In genomic region chr8:4276111-4276465, GRCm38 (mm10) we compare ENCODE assay signal across 8 mouse cellular contexts. TPM values are rescaled to one million over a fixed set of nuclear protein-coding genes. Genes with fewer than 3 reads are reported as not detected.
DNase-seq lines count a peak whose midpoint lies in the region; ATAC-seq and TF ChIP-seq lines count a peak whose summit lies in the region.

No protein-coding gene starts in this region.

- peak overlapping the region; percentile 70 for H3K9ac ChIP-seq in lung, embryonic 15.5 days
- H3K9ac ChIP-seq in neural tube, embryonic 15.5 days (replicated peaks), result peak overlapping the region; percentile 65

- peaks cover 10% of the 10 kb centered on the region for H3K4me1 ChIP-seq in lung, embryonic 15.5 days
- 0 out of 2 replicates have a peak, but pooled peaks cover 6% of the 10 kb centered on the region for H3K4me1 ChIP-seq in embryonic fibroblast, embryonic 13.5 days (ENCODE audit: control insufficient read depth, insufficient read depth, low read length)
- H3K4me1 ChIP-seq in limb, embryonic 10.5 days, result peaks cover 8% of the 10 kb centered on the region
- H3K4me1 ChIP-seq in neural tube, embryonic 15.5 days, result peaks cover 14% of the 10 kb centered on the region

- no peak for TF ChIP-seq POLR2A in embryonic fibroblast, embryonic 13.5 days (IDR thresholded peaks at IDR 0.05; ENCODE audit: low read depth, low read length)

- H3K4me3 ChIP-seq in lung, embryonic 15.5 days, result peak overlapping the region; percentile 71
- H3K4me3 ChIP-seq in embryonic fibroblast, embryonic 13.5 days (ENCODE audit: insufficient read depth, low read length), result peak overlapping the region; percentile 97
- H3K4me3 ChIP-seq in limb, embryonic 10.5 days, result peak overlapping the region; percentile 81
- H3K4me3 ChIP-seq in neural tube, embryonic 15.5 days (replicated peaks), result peak overlapping the region; percentile 67

- ATAC-seq in lung, embryonic 15.5 days (ENCODE audit: borderline replicate concordance, extremely low read depth, low FRiP score, low TSS enrichment), result no peak
- ATAC-seq in neural tube, embryonic 15.5 days (ENCODE audit: low FRiP score), result no peak; the same call in none of the 2 replicates

- TF ChIP-seq CTCF in embryonic fibroblast, embryonic 13.5 days (IDR thresholded peaks at IDR 0.05; ENCODE audit: borderline replicate concordance, insufficient read depth, low read length), result no peak

- no peaks in the 10 kb centered on the region for H3K9me3 ChIP-seq in lung, embryonic 15.5 days
- no peaks in the 10 kb centered on the region for H3K9me3 ChIP-seq in limb, embryonic 10.5 days (replicated peaks)
- H3K9me3 ChIP-seq in neural tube, embryonic 15.5 days (replicated peaks), result no peaks in the 10 kb centered on the region

- H3K27me3 ChIP-seq in lung, embryonic 15.5 days, result no peaks in the 10 kb centered on the region
- no peaks in the 10 kb centered on the region for H3K27me3 ChIP-seq in limb, embryonic 10.5 days (ENCODE audit: low read depth, poor library complexity, severe bottlenecking)
- no peaks in the 10 kb centered on the region for H3K27me3 ChIP-seq in neural tube, embryonic 15.5 days (replicated peaks)

- no peak for DNase-seq in lung, postnatal 10 days
- no peak for DNase-seq in limb, embryonic 10.5 days (ENCODE audit: low spot score)
- DNase-seq in adrenal gland, postnatal 4 days (ENCODE audit: low spot score in 2 of 2), result no peak
- no peak for DNase-seq in cerebellum, postnatal 4 days (ENCODE audit: low spot score in 2 of 2)
- DNase-seq in right cerebral cortex, adult 18-20 months, result no peak

- peaks cover 22% of the 10 kb centered on the region for H3K36me3 ChIP-seq in lung, embryonic 15.5 days
- H3K36me3 ChIP-seq in limb, embryonic 10.5 days, result peaks cover 31% of the 10 kb centered on the region
- H3K36me3 ChIP-seq in neural tube, embryonic 15.5 days, result peaks cover 23% of the 10 kb centered on the region

- H3K4me2 ChIP-seq in lung, embryonic 15.5 days, result peak overlapping the region; percentile 74
- H3K4me2 ChIP-seq in neural tube, embryonic 15.5 days, result peak overlapping the region; percentile 64

- H3K27ac ChIP-seq in lung, embryonic 15.5 days, result peak overlapping the region; percentile 41
- peak overlapping the region; percentile 22; the same call in 1 of the 2 replicates for H3K27ac ChIP-seq in embryonic fibroblast, embryonic 13.5 days (ENCODE audit: insufficient read depth, low read length)
- peak overlapping the region; percentile 91 for H3K27ac ChIP-seq in limb, embryonic 10.5 days
- H3K27ac ChIP-seq in neural tube, embryonic 15.5 days (replicated peaks), result peak overlapping the region; percentile 83

- WGBS in lung, embryonic 15.5 days, result 22% methylated on average over 9 of the region's 9 CpGs
- WGBS in limb, embryonic 10.5 days, result 33% methylated on average over 9 of the region's 9 CpGs
- WGBS in neural tube, embryonic 15.5 days, result 25% methylated on average over 9 of the region's 9 CpGs

RNA-seq across cellular contexts. Expression of gene Timm44, which starts 0.4 kb away (rescaled TPM):
- 55.1 and 56.0 TPM in 2 replicates for polyA plus RNA-seq in lung, embryonic 15.5 days (2015; fragmentation: Nextera tagmentation; extraction: Ambion mirVana)
- polyA plus RNA-seq in embryonic fibroblast, embryonic 13.5 days (2011; ENCODE audit: insufficient read length, low read depth, missing spikeins), result 62.9 and 73.5 TPM in 2 replicates
- polyA plus RNA-seq in limb, embryonic 10.5 days (2016; fragmentation: Nextera tagmentation; extraction: Ambion mirVana), result 71.3 and 75.7 TPM in 2 replicates
- polyA plus RNA-seq in neural tube, embryonic 15.5 days (2015; fragmentation: Nextera tagmentation; extraction: Ambion mirVana), result 44.2 and 48.5 TPM in 2 replicates
- total RNA-seq in adrenal gland, postnatal 4 days (2021), result 100 to 1,000 TPM; 128 to 140 TPM

RNA-seq across cellular contexts. Expression of gene Ctxn1, which starts 17.0 kb away (rescaled TPM):
- polyA plus RNA-seq in lung, embryonic 15.5 days (2015; fragmentation: Nextera tagmentation; extraction: Ambion mirVana), result 75.3 and 75.6 TPM in 2 replicates
- 56.7 and 63.9 TPM in 2 replicates for polyA plus RNA-seq in embryonic fibroblast, embryonic 13.5 days (2011; ENCODE audit: insufficient read length, low read depth, missing spikeins)
- 113 and 132 TPM in 2 replicates for polyA plus RNA-seq in limb, embryonic 10.5 days (2016; fragmentation: Nextera tagmentation; extraction: Ambion mirVana)
- polyA plus RNA-seq in neural tube, embryonic 15.5 days (2015; fragmentation: Nextera tagmentation; extraction: Ambion mirVana), result 229 and 269 TPM in 2 replicates
- 10 to 100 TPM; 25.9 to 42.7 TPM for total RNA-seq in adrenal gland, postnatal 4 days (2021)

RNA-seq across cellular contexts. Expression of gene Snapc2, which starts 23.2 kb away (rescaled TPM):
- polyA plus RNA-seq in lung, embryonic 15.5 days (2015; fragmentation: Nextera tagmentation; extraction: Ambion mirVana), result 60.8 and 61.6 TPM in 2 replicates
- 29.0 and 29.3 TPM in 2 replicates for polyA plus RNA-seq in embryonic fibroblast, embryonic 13.5 days (2011; ENCODE audit: insufficient read length, low read depth, missing spikeins)
- 70.0 and 72.1 TPM in 2 replicates for polyA plus RNA-seq in limb, embryonic 10.5 days (2016; fragmentation: Nextera tagmentation; extraction: Ambion mirVana)
- polyA plus RNA-seq in neural tube, embryonic 15.5 days (2015; fragmentation: Nextera tagmentation; extraction: Ambion mirVana), result 63.6 and 69.3 TPM in 2 replicates
- 10 to 100 TPM; 35.5 to 37.3 TPM for total RNA-seq in adrenal gland, postnatal 4 days (2021)

RNA-seq across cellular contexts. Expression of gene Tgfbr3l, which starts 28.1 kb away (rescaled TPM):
- polyA plus RNA-seq in lung, embryonic 15.5 days (2015; fragmentation: Nextera tagmentation; extraction: Ambion mirVana), result 2.5 and 3.4 TPM in 2 replicates
- 6.0 and 10.8 TPM in 2 replicates for polyA plus RNA-seq in embryonic fibroblast, embryonic 13.5 days (2011; ENCODE audit: insufficient read length, low read depth, missing spikeins)
- polyA plus RNA-seq in limb, embryonic 10.5 days (2016; fragmentation: Nextera tagmentation; extraction: Ambion mirVana), result 2.8 and 3.3 TPM in 2 replicates
- 3.2 and 3.4 TPM in 2 replicates for polyA plus RNA-seq in neural tube, embryonic 15.5 days (2015; fragmentation: Nextera tagmentation; extraction: Ambion mirVana)
- 10 to 100 TPM; 42.4 to 49.1 TPM for total RNA-seq in adrenal gland, postnatal 4 days (2021)

RNA-seq across cellular contexts. Expression of gene Gm49320, which starts 37.4 kb away (rescaled TPM):
- 1.4 and 1.5 TPM in 2 replicates for polyA plus RNA-seq in lung, embryonic 15.5 days (2015; fragmentation: Nextera tagmentation; extraction: Ambion mirVana)
- polyA plus RNA-seq in embryonic fibroblast, embryonic 13.5 days (2011; ENCODE audit: insufficient read length, low read depth, missing spikeins), result 0.40 and 0.60 TPM in 2 replicates
- polyA plus RNA-seq in limb, embryonic 10.5 days (2016; fragmentation: Nextera tagmentation; extraction: Ambion mirVana), result 0.85 and 1.6 TPM in 2 replicates
- 1.1 and 1.3 TPM in 2 replicates for polyA plus RNA-seq in neural tube, embryonic 15.5 days (2015; fragmentation: Nextera tagmentation; extraction: Ambion mirVana)
- total RNA-seq in adrenal gland, postnatal 4 days (2021), result 1 to 10 TPM; 4.4 to 6.0 TPM

Comparison
In these comparisons a context has a peak if more than half of its experiments do, and no peak if none do; other contexts are left out.
1. H3K27ac ChIP-seq: peak in every context shown above with its lines; median percentile 91 in limb, embryonic 10.5 days; 83 in neural tube, embryonic 15.5 days; 41 in lung, embryonic 15.5 days; 22 in embryonic fibroblast, embryonic 13.5 days.